Mouse (Mus musculus) embryonic facial prominence, embryonic 14.5 days (tissue): ENCODE measurements at regions not wholly inside any gene's neighbourhood (a gene's known extent, or its start where the extent isn't known, plus 50 kb on each side); places are given as distances from the start of the nearest gene placed in this dataset.
"Not testable (repeated sequence)": the region's sequence is repeated elsewhere in the genome, so short reads cannot be mapped to it uniquely, and the experiment has no call there.

ENCODE experiments used
- ATAC-seq: fragments of 200-750 bp; cut with Nextera tagmentation; 2 replicates; pipeline ENCODE4 v1.8.0; 2017; ENCODE audit warnings: low read depth, moderate number of reproducible peaks, moderate TSS enrichment
- DNase-seq: peaks from one replicate; pipeline ENCODE4 v3.0.0-alpha.2; 2015; ENCODE audit warnings: low spot score
- H3K27ac ChIP-seq: fragments of 300-500 bp; sonication (generic); replicated peaks from 2 replicates; pipeline ENCODE4 v1.5.1; 2014; ENCODE audit warnings: low read depth, mild to moderate bottlenecking, low read length, moderate library complexity
- H3K27me3 ChIP-seq: fragments of 300-500 bp; sonication (generic); replicated peaks from 2 replicates; pipeline ENCODE4 v1.6.1; 2014; ENCODE audit warnings: low read length; ENCODE audit not compliant: control insufficient read depth, insufficient read depth
- H3K36me3 ChIP-seq: fragments of 300-500 bp; sonication (generic); 2 replicates; pipeline ENCODE4 v1.6.1; 2014; ENCODE audit warnings: low read length, mixed read lengths; ENCODE audit not compliant: control insufficient read depth, insufficient read depth
- H3K4me1 ChIP-seq: fragments of 300-500 bp; sonication (generic); 2 replicates; pipeline ENCODE4 v1.6.1; 2014; ENCODE audit warnings: antibody characterized with exemption, low read length; ENCODE audit not compliant: control insufficient read depth, insufficient read depth
- H3K4me2 ChIP-seq: fragments of 300-500 bp; sonication (generic); 2 replicates; pipeline ENCODE4 v1.6.1; 2014; ENCODE audit warnings: low read depth, mild to moderate bottlenecking, low read length, moderate library complexity, mixed read lengths
- H3K4me3 ChIP-seq: fragments of 300-500 bp; sonication (generic); 2 replicates; pipeline ENCODE4 v1.5.1; 2014; ENCODE audit warnings: low read depth, mild to moderate bottlenecking, low read length
- H3K9ac ChIP-seq: fragments of 300-500 bp; sonication (generic); 2 replicates; pipeline ENCODE4 v1.6.1; 2014; ENCODE audit warnings: low read depth, mild to moderate bottlenecking, low read length, moderate library complexity, mixed read lengths
- H3K9me3 ChIP-seq: fragments of 300-500 bp; sonication (generic); 2 replicates; pipeline ENCODE4 v1.6.1; 2016; ENCODE audit warnings: low read length; ENCODE audit not compliant: control insufficient read depth
- WGBS: fragments of 180-500 bp; shearing (Covaris S2); extraction: QIAGEN DNeasy Blood & Tissue Kit; methylation state at CpG from one replicate; pipeline ENCODE4 v1.1.7; 2014; 5-methylcytosine and 5-hydroxymethylcytosine counted together

- DNase-seq: peak; percentile 2
- not testable (repeated sequence) for H3K9me3 ChIP-seq, H3K27ac ChIP-seq, H3K4me3 ChIP-seq, H3K27me3 ChIP-seq, H3K36me3 ChIP-seq, H3K4me2 ChIP-seq, ATAC-seq, H3K9ac ChIP-seq, H3K4me1 ChIP-seq
- 61% methylated on average over 3 of the region's 3 CpGs for WGBS
These were observed 161.5 kb downstream of the Hpcal1 start for GRCm38 (mm10) chr12:17852138-17852537.

DNA sequence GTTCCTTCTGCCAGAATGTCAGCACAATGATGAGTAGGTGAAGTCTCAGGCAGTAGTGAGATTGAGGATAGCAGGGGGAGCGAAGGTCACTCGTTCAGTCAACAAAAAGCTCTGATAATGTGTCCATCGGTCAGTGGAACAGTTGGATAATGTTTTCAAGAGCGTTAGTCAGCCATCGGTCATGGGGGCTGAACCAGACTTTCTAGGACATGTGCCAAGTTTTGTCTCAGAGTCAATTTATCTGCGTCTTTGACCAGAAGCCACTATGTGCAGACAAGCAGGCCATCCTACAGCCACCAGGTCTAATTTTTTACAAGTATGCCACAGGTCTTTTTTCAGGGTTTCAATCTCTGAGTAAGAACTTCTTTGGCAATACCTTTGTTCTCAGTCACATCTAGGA is 181.8 kb downstream of the Hpcal1 start:
- H3K27me3 ChIP-seq, H3K4me3 ChIP-seq, H3K36me3 ChIP-seq, DNase-seq, H3K9me3 ChIP-seq, H3K27ac ChIP-seq, ATAC-seq, H3K4me2 ChIP-seq, H3K9ac ChIP-seq, H3K4me1 ChIP-seq: not testable (repeated sequence)
- 79% methylated on average over 6 of the region's 6 CpGs for WGBS

DNA sequence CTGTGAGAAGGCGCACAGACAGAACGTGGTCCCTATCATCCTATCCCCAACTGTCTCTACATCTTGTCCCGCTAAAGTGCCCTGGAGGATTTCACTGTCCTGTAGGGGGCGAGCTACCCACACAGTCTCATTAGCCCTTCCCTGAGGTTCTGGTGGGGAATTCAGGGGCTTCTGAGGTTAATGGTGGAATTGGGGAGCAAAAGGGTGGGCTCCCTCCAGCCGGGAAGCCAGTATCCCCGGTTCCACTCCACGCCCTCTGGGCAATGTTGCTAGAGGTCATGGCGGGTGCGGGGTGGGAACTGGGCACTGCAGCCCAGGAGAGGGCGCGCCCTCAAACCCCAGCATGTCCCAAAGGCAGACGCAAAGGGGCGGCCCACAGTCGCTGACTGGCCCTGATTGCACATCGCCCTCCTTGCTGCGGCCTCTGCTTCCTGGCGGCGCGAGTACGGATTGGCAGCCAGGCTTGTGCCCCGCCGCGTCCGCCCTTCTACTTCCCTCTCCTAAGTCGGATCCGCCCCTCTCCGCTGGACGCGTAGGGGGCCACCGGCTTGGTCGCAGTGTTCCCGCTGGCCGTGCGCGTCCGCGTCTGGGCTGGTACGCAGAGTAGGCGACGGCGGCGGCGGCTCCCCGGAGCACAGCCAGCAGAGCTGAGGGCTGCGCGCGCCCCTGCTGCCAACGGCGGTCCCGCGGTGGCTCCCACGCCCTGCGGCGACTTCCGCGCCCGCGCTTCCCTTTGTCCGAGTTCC is 190.9 kb downstream of the Hpcal1 start:
- Histone ChIP-seq H3K4me1 (no peaks in the 10 kb centered on the region), H3K4me3 (peak overlapping the region; percentile 85), H3K36me3 (no peaks in the 10 kb centered on the region), H3K27me3 (no peaks in the 10 kb centered on the region), H3K4me2 (peak overlapping the region; percentile 58), H3K9ac (peak overlapping the region; percentile 90), H3K9me3 (0 out of 2 replicates have a peak, but pooled peaks cover 5% of the 10 kb centered on the region), H3K27ac (peak overlapping the region; percentile 87)
- peak; percentile 100 for ATAC-seq
- under 1% methylated on average over 36 of the region's 59 CpGs for WGBS
- peak; percentile 96 for DNase-seq

- not testable (repeated sequence) for ATAC-seq, DNase-seq, H3K36me3 ChIP-seq, H3K4me1 ChIP-seq, H3K27me3 ChIP-seq, H3K9me3 ChIP-seq
- WGBS: 6% methylated on average over 24 of the region's 65 CpGs
- H3K4me2 ChIP-seq: peak overlapping the region; percentile 58
- peak overlapping the region; percentile 90 for H3K9ac ChIP-seq
- peak overlapping the region; percentile 87 for H3K27ac ChIP-seq
- H3K4me3 ChIP-seq: peak overlapping the region; percentile 85
These were observed 191.8 kb downstream of the Hpcal1 start for GRCm38 (mm10) chr12:17882117-17883116.

DNA sequence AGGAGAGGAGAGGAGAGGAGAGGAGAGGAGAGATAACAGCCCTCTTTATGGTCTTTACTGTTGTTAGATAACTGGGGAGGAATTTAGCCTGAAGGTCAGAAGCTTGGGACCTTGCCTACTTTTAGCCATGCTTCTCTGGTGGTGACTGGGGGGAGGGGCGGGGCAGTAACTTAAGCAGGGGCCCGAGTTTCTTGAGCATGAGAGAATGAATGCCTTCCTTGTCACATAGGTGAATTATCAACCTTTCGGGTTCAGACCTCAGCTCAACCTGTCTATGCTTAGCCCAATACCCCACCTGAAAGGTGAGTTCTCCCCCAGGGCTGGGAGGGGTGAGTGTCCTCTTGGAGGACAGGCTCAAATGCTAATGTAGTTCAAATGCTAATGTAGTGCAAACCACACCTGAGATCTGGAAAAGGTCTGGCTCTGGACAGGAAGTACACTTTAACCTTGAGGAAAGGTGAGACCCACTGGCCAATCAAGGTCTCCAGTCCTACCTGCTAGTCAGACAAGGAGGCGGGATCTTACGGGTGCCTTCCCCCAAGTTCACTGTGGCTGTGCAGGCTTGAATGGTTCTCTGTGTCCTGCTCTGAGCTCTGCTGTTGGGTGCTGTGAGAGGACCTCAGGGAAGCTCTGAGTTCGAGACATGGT is 201.1 kb downstream of the Hpcal1 start:
- Histone ChIP-seq H3K9me3 (peaks cover 39% of the 10 kb centered on the region), H3K36me3 (peaks cover 12% of the 10 kb centered on the region)
- H3K4me1 ChIP-seq, ATAC-seq, H3K9ac ChIP-seq, H3K27ac ChIP-seq, DNase-seq, H3K4me2 ChIP-seq, H3K27me3 ChIP-seq, H3K4me3 ChIP-seq: not testable (repeated sequence)
- 97% methylated on average over 6 of the region's 6 CpGs for WGBS

DNA sequence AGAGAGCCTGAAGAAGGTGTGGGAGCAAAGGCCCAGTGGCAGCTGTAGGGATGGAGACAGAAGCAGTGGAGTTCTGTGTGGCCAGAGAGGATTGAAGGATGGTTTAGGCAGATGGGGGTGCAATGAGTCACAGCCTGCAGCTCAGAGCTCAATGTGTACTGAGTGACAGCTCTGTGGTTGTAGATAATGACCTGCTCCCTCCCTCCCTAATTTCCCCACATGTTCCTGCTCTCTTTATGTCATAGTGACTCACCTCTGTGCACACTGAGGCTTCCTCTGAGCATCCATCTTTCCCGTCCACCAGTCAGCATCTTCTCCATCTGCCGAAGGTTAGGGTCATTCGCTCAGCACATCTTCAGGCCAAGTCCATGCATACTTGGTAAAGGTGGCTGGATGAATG is 222.4 kb downstream of the Hpcal1 start:
- not testable (repeated sequence) for H3K27ac ChIP-seq, H3K4me1 ChIP-seq, ATAC-seq, H3K27me3 ChIP-seq, H3K36me3 ChIP-seq, DNase-seq, H3K4me3 ChIP-seq, H3K4me2 ChIP-seq, H3K9ac ChIP-seq
- H3K9me3 ChIP-seq: peaks cover 17% of the 10 kb centered on the region; the same call in 1 of the 2 replicates
- 100% methylated on average over 3 of the region's 3 CpGs for WGBS
